Mouse (Mus musculus) embryonic fibroblast, embryonic 13.5 days (primary cell): Measurements from ENCODE around the gene Limk1.

Experiments
- CTCF ChIP-seq: IDR thresholded peaks from 2 replicates; pipeline ENCODE4 v1.5.1; 2011; ENCODE audit warnings: mild to moderate bottlenecking, control low read depth, low read length, moderate library complexity, borderline replicate concordance; ENCODE audit not compliant: insufficient read depth
- POLR2A ChIP-seq: IDR thresholded peaks from 2 replicates; pipeline ENCODE4 v1.6.1; 2011; ENCODE audit warnings: low read depth, mild to moderate bottlenecking, control low read depth, low read length, moderate library complexity

GRCm38 (mm10) chr5:134638461-134639268 is 49.7 kb downstream of the Limk1 start:
- TF ChIP-seq CTCF (no peak), POLR2A (no peak)
